Mouse (Mus musculus) right cerebral cortex, postnatal 4 days (tissue): Measurements from ENCODE around the gene Rreb1.
"Not testable (repeated sequence)": the region's sequence is repeated elsewhere in the genome, so short reads cannot be mapped to it uniquely, and the experiment has no call there.

Source experiments
- DNase-seq: peaks from one replicate; pipeline ENCODE4 v3.0.0-alpha.2; 2022

Rreb1 gene

DNA sequence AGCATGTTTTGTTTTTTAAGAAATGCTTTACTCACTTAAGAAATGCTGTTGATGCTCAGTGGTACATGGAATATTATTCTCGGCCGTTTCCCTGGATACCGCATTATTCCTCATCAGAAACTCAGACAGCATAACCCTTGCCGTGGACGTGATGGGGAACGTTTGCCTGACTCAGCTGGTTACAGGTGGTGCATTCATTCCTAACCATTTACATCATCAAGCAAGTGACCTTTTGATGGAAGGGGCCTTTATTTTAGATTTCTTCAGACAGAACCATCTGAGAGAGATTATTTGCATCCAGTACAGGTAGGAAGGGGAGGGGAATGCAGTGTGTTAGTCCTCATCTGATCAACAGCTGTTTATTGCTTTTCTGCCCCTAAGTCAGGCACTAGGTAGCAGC, 50.7 kb downstream of the Rreb1 start:
- no peak for DNase-seq

DNA sequence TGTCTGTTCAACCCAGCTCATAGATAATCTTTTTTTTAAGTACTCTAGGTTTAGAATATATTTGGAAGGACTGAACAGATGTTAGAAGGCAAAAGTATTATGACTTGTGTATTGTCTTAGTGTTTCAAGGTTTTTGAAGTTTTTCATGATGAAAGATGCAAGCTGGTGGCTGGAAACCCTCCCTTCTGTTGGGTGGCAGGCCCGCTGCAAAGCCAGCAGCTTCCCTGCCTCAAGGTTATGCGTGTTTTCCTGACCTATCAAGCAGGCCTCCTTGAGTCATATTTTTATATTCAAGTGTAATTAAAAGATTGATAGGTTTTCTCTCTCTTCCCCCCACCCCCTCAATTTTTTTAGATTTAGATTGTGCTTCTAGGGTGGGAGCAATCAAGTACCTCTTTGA, 52.1 kb downstream of the Rreb1 start:
- DNase-seq: no peak

DNA sequence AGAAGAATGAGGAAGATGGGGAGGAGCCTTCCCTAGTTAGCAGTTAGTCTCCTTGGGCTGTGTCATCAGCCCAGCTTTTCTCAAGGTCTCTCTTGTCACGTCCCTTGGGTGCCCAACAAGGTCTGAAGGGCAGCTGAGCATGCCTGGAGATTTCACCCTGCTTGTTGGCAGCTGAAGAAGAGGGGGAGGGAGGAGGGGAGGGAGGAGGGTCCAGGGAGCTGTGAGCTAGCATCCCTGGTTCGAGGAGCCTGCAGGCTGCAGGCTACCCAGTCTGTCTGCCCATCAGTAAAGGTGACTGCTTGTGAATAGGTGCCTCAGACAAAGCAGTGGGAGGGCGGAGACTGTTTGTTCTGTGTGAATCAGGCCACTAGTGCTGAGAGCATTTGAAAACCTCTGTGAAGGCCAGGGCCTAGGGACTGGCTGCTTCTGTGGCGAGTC, 52.7 kb downstream of the Rreb1 start:
- no peak for DNase-seq

DNA sequence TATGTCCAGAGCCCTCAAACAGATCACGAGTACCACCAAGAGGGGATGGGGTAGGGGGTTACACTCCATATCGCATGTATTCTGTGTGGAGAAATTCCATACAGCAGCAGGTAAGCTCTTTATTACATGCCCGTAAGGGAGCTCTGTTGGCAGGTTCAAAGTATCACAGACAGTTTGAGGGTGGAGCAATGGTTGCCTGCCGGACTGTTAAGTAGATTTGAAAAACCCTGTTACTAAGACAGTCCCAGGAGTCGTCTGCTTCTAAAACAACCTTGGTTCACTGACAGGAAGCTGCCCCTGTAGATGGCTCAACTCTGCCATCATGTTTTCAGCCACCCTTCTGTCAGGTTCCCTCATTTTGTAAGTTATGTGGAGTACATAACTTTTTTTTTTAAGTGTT, 54.3 kb downstream of the Rreb1 start:
- no peak for DNase-seq

DNA sequence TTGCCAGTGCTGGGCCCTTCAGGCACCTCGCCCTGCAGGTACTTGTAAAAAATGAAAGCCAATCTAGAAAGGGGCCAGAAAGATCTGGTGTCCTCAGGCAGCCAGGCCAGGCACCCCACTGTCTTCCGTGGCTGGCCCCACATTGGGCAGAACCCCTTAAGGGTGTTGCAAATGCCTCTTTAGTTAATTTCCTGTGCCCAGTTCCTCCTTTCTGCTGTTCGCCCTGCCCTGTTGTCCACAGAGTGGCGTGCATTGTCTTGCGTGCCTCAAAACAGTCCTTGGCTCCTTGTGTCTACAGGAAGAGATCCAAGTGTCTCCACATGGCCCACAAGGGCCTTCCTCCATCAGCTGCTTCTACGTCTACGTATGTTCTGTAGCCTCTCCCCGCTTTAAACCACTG, 55.3 kb downstream of the Rreb1 start:
- no peak for DNase-seq

DNA sequence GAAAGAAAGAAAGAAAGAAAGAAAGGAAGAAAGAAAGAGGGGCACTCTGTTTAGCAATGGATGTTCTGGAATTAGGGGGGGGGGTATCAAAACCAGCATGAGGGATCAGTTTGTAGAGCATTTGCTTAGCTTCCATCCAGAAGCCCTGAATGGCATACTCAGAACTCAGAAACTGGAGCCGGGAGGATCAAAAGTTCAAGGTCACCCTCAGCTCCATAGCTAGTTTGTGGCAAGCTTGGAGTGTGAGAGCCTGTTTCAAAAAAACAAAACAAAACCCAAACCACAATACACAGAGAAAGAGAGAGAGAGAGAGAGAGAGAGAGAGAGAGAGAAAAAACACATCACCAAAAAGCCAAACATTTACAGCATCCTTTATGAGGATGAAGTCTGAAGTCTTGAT, 57.1 kb downstream of the Rreb1 start:
- no peak for DNase-seq

DNA sequence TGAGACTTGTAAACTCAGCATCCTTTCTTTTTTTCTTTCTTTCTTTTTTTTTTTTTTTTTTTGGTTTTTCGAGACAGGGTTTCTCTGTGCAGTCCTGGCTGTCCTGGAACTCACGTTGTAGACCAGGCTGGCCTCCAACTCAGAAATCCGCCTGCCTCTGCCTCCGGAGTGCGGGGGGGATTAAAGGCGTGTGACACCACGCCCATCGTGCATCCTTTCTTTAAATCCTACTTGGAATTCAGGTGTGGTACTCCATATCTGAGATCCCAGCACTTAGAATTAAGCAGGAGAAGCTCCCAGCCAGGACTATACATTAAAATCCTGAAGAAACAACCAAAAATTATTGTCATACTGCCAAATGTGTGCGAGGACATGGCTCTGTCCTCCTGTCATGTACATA, 57.6 kb downstream of the Rreb1 start:
- DNase-seq: not testable (repeated sequence)

DNA sequence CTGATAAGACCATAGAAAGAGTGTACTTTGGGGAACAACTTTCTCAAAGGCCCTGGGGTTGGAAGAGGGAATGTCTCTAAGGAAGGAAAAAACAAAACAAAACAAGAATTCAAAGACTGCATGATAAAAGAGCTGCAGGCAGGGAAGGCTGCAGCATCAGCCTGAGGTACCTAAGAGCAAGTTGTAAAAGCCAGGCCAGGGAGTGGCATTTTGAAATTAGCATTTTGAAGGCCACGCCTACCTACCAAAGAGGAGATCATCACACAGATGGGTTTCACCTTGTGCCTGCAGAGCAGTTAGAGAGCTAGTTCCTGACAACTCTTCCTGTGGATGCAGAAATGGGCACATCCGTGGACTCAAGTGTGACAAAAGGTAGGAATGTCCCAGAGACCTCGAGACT, 59.2 kb downstream of the Rreb1 start:
- DNase-seq: no peak

DNA sequence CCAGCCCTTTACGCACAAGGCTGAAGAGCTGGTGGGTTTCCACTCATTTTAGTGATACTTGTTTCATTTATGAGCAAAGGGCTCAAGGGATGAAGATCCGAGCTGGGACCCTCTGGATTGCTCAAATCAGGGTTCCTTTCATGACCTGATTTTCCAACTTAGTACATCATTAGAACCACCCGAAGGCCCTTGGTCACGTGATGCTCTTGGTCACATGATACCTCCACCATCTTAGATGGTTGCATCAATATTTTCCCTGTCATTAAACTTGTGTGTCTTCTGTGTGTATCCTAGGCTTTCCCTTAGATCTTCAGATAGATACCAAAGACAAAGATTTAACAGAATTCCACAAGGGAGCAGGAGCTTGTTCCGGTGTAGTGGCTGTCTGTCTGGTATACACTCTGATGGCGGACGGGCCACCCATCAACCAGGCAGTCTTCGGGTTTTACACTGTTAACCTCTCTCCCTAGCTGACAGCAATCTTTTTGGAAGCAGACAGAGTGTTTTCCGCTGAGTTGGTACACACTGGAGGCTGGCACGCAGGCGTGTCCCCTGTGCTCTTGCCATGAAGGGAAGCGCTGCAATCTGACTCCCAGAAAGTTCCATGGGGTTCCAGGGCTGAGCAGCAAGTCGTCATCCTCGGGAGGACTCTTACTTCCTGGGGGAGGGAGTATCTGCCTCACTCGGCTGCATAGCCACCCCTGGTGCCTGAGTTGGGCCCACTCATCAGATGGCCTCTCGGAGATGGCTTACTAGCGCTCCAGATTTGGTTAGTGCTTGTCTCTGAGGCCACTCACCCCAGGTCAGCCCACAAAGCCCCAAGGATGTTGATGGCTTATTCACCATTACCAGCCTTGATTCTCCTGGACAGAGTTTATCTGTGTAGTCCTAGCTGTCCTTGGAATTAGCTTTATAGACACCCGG, 60.3 kb downstream of the Rreb1 start:
- no peak for DNase-seq

DNA sequence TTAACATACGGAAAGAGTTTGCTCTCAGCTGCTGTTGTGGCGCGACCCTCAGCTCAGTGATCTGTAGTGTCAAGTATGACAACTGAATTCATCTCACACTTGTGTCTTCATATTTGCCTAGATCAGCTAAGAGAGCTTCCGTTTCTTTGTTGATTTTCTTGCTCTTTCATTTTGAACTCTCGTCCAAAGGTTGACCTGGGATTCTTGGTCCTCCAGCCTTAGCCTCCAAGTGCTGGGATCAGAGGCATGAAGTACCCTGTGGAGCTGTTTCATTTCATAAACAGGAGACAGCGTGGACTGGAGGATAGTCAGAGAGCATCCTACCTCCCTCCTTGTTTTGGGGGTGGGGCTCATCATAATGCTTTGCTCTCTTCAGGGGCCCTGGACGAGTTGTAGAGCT, 65.0 kb downstream of the Rreb1 start:
- DNase-seq: no peak

DNA sequence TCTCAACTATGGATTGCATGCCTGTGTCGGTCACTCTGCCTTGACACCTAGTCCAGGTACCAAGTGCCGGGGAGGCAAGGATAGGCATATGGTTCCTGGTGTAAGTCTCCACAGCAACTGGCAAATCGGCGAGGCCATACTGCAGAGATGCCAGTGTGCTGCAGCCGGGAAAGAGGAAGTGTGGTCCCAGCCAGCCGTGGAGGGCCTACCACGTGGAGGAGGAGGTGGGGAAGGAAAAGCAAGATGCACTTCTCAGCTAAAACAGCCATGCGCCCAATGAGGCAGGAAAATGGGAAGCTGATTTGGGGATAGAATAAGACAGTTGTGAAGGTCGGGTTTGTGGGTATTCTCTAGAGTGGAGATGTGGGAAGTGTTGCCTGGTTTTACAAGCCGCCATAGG, 65.6 kb downstream of the Rreb1 start:
- no peak for DNase-seq

DNA sequence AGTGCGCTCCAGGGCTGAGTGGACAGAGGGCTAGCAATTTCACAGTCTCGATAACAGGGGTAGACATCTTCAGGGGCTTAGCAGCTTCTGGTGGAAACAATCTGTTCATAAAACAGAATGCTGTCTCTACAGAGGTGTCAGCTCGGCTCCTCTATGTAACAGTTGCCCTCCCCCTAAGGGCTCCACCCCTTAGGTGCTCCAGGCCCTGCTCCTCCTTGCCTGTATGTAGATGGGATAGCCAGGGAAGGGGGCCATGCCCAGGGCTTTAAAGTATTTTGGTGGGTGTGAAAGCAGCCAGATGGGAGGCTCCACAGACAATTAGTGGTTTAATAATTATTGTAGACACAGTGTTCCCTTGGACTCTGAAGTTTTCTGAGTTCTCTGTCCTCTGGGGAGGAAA, 67.0 kb downstream of the Rreb1 start:
- DNase-seq: no peak

DNA sequence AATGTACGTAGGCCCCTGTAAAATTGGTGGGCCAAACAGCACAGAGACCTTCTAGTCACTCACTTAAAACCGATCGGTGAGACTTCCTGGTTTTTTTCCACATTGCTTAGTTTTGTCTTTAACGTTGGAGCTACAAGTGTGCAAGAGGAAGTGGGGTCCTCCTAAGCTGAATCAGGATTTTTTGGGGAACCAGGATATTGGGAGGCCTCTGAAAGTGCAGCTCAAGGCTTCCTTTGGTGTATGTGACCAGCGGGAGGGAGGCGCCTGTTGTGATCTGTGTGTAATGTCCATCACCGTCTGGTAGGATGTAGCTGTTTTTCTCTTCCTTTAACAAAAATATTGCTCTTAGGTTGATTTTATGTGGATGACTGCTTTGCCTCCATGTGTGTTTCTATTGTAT, 67.4 kb downstream of the Rreb1 start:
- DNase-seq: no peak

DNA sequence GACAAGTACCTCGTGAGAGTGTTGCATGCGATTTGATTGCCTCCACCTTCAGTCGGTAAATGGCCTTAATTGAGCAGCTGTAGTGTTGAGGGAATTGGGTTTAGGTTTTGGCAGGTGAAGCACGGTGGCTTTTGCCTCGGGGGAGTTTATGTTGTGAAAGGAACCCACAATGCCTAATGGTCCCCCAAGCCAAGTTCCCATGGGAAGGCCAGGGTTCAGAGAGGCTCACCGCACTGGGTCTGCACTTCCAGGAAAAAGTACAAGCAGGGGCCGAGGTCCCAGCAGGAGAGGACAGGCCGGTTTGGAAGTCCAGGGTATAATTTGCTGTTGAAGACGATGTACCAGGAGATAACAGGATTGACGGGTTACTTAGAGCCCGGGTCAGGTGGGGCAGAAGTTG, 68.3 kb downstream of the Rreb1 start:
- DNase-seq: no peak

DNA sequence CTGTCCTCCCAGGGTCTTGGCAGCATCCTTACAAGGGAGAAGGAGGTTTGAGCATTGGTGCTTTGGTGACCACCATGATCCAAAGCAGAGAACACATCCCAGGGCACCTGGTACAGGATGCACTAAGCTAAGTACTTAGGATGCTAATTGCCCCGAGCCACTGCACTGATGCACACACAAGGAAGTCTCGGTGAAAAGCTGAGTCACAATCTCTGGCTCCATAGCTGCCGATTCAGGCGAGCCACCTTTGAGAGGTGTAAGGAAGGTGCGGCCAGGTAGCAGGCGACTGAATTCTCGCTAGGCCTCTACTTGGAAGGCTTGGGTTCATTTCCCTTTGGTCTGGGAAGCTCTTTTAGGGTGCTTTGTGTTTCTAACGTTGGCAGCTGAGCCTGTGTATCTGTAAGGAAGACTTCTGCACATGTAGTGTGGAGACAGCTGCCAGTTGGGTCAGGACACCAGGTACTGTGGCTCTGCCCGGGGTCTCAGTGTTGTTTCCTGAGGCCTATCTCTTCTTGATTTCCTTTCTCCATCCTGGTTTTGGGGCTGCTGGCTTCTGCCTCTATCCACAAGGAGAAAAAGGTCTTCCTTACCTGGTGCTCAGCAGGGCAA, 68.9 kb downstream of the Rreb1 start:
- DNase-seq: no peak

DNA sequence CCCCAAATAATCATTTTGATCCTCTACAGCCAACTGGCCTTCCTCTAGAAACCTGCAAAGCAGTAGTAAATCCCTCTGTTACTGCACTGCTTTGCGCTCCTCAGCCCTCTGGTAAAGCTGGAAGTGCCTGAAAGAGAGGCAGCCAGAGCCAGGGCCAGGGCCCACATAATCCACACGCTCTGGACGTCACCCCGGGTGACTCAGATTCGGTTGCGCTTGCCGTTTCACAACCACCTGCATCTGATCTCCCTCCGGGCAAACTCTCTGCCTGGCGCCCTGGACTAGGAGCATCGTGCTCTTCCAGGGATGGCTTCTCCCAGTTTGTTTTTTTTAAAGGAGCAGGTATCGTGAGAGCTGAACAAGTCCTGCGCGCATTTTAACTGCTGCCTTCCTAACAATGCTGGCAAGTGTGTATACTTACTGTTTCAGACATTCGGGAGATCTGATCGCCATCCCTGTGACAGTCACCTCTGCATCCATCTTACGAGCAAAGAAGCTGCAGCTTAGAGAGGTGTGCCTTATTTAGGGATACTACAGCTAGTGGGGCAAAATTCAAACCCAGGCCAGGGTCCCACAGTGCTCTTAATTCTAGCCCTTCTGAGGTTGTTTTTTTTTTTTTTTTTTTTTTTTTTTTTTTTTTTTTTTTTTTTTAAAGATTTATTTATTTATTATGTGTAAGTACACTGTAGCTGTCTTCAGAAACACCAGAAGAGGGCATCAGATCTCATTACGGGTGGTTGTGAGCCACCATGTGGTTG, 69.6 kb downstream of the Rreb1 start:
- DNase-seq: no peak

DNA sequence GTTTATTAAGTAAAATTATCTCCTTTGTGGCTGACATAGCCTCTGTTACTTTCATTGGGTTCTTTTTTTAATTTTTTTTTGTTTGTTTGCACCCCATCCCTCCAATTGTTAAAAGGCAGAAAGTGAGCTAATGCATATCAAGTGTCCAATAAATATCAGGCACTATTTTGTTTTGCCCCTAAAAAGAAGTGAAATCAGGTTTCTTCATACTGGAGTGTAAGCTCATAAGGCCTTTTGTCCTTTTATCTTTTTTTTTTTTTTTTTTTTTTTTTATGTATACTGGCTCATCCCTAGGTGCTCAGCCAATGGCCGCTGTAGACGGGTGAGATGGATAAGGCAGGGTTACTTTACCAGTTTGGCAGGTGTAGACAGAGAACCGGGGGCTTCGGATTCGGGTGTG, 70.2 kb downstream of the Rreb1 start:
- DNase-seq: no peak

DNA sequence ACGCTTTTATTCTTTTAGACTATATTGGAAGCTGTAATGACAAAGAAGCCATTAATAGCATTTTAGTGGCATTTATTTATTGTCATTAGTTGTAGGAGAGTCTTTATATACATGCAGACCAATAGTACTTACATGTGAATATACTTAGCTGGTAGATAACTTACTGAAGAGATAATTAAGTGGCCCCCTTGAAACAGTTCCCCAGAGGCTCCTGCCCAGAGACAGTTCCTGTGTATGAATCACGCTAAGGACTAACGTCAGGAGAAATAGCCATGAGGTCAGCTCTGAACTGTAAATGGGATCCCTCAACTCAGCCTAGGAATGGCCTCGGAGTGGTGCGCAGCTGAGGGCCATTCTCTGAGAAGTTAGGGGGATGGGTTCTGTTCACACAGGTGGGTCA, 73.4 kb downstream of the Rreb1 start:
- DNase-seq: no peak

DNA sequence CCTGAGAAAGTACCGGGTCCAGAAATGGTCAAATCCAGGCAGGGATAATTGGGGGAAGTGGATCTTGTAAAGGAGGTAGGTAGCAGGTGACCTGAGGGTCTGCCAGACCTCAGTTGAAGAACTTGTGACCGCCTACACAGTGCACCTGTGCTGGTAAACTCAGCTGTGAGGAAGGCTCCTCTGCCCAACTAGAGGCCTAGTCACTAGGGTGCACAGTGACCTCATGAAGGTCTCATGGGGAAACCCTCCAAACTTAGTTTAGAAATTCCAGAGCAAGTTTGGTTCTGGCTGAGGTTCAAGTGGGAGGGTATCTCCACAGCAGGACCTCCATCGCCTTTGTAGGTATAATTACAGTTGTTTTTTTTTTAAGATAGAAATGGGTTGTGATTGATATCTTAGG, 74.7 kb downstream of the Rreb1 start:
- no peak for DNase-seq

DNA sequence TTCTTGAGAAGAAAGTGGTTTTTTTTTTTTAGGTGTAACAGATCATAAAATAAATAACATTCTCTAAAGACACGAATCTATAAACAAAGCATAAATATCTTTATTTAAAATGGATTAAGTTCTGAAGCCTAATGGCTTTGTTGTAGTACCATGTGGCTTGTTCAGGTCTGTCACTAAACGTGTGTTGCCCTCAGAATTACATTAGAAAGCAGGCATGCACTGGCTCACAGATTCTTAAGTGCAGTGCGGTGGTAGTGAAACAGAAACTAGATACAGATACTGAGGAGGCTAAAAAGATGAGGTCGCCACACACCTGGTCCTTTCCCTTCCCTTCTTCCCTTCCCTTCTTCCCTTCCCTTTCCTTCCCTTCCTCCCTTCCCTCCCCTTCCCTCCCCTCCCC, 75.2 kb downstream of the Rreb1 start:
- DNase-seq: no peak

DNA sequence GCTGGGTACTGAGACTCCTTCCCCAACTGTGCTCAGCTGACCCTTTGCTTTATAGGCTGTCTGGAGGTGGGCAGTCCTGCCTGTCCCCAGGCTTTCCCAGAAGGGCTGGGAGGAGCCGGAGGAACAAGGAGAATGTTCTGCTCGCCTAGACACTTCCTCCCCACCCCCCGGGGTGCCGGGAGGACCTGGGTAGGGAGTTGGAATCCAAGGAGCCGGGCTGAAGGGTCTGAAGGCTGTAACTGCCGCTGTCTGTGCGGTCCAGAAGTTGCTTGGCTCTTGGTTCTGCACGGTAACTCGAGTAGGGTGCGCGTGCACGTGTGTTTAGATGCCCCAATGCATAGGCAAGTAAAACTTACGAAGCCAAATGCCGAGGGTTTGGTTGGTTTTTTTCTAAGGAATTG, 75.8 kb downstream of the Rreb1 start:
- DNase-seq: peak; percentile 17

DNA sequence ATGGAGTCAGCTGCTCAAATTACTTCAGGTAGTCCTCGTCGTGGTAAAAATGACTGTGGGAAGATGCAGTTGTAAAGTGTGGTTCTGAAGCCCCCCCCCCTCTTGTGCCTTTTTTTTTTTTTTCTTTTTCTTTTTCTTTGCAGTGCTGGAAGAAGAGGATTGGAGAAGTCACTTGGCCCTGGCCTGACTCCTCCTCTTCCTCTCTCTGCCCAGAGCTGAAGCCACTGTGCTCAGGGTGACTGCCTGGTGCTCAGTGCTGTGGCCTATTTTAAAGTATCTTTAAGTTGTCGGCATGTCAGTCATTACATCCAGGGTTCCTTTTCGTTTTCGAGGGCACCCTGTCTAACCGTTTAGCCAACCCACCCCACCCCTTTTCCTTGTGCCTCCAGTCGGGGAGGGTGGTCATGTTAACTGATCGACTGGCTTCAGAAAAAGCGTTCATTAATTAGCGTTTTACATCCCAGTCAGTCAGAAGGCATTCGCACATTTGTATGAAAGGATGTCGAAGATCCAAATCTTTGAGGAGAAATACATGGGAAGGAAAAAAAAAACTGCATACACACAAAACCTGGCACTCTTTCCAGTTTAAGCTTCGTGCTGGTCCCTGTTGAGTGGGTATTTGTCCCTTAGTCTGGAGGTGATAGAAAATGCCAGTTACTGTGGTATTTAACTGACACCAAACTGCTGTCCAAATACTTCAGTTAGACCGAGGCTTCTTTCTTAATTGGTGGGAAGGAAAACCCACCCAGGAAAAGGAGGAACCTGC, 76.4 kb downstream of the Rreb1 start:
- DNase-seq: no peak

DNA sequence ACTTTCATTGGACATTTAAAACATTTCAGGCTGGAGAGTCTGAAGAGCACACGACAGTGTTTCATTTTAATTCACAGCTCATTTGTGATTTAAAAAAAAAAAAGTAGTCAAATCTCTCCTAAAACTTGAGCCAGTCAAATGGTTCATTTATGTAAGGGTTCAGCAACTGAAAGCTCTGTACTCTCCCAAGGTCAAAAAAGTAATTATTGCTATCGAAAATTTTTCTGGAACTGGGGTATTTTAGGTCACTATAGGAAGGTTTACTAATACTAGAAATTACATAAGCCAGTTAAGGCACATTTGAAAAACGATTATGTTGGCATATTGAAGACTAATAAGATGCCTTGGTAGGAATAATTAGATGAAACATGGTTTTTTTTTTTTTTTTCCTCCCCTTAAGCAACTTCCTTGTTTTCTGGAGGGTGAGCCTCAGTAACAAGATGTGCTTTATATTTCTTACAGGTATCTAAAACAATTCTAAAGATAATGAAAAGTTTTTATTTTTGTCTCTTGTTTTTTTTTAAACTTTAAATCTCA, 77.1 kb downstream of the Rreb1 start:
- no peak for DNase-seq
